Mouse (Mus musculus): ENCODE results near the gene Nid1. TPM values are rescaled to one million over a fixed set of nuclear protein-coding genes. Genes with fewer than 3 reads are reported as not detected.

Gene Nid1
- polyA plus RNA-seq, 1 experiment from 2014 or later, result 0.50 TPM

DNA sequence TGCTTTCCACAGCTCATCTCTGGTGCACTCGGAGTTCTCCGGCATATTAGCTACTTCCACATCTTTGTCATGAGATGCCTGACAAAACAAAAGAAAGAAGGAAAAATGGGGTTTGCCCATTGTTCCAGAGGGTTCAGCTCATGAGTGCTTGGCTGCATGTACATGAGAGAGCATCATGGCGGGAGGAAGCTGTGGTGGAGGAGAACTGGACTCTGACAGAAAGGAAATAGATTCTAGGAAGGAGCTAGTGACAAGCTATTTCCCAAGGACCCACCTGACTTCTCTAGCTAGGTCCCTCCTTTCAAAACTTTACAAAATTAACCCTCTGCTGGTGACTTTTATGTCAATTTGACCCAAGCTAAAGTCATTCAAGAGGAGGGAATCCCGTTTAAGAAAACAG, 110.5 kb downstream of the Nid1 start:
- H3K27me3 ChIP-seq, result no peaks in the 10 kb centered on the region
- in situ Hi-C loops (cut with MboI; ENCODE audit: low pct_unique_long_range_greater_than_20kb), result no loop called here
- POLR2A ChIA-PET, result no interaction called here
- ATAC-seq, result no peak
- CTCF ChIA-PET, result interaction anchor here (0.6 to 1.8 kb wide), 7 partner anchors 9 to 31 kb away, joined by 3 to 10 read pairs (median 3); no protein-coding TSS in a partner anchor
- no peak for DNase-seq (ENCODE audit: low read depth, low spot score)
- no peak for TF ChIP-seq CTCF (IDR thresholded peaks at IDR 0.05)

GRCm38 (mm10) chr13:13548431-13549190, 111.3 kb downstream of the Nid1 start:
- no peak for TF ChIP-seq CTCF (IDR thresholded peaks at IDR 0.05)
- POLR2A ChIA-PET, result interaction anchor here (0.6 kb wide), 1 partner anchor 9 kb away, joined by 4 read pairs; no protein-coding TSS in a partner anchor
- in situ Hi-C loops (cut with MboI; ENCODE audit: low pct_unique_long_range_greater_than_20kb), result no loop called here
- DNase-seq (ENCODE audit: low read depth, low spot score) (no peak), ATAC-seq (peak; percentile 59)
- H3K27me3 ChIP-seq, result no peaks in the 10 kb centered on the region
- CTCF ChIA-PET, result interaction anchor here (0.6 to 1.8 kb wide), 4 partner anchors 9 to 58 kb away, joined by 3 to 10 read pairs (median 3); no protein-coding TSS in a partner anchor

DNA sequence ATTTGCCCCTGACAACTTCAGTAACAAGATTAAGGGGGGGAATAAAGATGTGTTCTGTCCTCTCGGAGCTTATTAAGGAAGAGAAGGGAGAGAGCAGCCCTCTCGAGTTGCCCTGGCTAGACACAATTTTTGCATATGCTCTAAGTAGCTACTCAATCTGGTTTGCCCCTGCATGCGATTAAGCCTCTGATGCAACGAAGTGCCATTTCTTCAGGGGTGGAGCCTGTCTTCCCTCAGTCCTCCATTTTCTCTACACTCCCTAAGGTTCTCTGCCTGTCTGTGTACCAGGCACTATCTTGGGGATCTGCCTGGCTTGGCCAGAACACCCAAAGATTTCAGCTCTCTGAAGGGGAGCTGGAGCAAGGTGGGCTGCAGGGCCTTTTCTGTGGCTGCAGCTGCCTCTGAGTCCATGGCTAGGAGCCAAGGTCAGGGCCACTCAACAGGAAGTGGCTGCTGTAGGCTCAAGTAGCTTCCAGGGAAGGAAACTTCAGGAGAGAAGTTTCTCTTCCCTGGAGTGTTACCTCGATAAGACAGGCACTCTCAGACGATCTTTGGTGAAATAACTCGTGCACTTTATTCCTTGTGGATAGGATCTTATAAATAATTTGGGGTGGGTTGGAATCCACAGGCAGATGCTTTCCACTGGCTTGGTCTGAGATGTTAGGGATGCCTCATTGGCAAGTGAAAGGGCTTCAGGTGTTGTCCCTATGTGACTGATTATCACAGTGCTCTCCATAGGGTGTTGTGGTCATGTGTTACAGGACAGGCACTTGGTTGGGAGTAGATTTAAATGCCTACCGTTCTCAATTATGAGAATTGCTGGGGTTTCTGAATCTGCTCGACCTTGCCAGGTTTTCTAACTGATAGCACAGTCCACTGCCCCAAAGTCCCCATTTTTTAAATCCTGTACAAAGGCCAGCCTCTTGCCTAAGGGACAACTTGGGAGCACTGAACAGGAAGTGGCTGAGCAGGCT, 112.6 kb downstream of the Nid1 start:
- CTCF ChIA-PET, result interaction anchor here (0.6 to 0.9 kb wide), 2 partner anchors 56 to 1113 kb away, joined by 3 read pairs; no protein-coding TSS in a partner anchor
- no peak for TF ChIP-seq CTCF (IDR thresholded peaks at IDR 0.05)
- in situ Hi-C loops (cut with MboI; ENCODE audit: low pct_unique_long_range_greater_than_20kb), result no loop called here
- POLR2A ChIA-PET, result no interaction called here
- H3K27me3 ChIP-seq, result no peaks in the 10 kb centered on the region
- DNase-seq (ENCODE audit: low read depth, low spot score) (no peak), ATAC-seq (no peak)

- no peaks in the 10 kb centered on the region for H3K27me3 ChIP-seq
- in situ Hi-C loops (cut with MboI; ENCODE audit: low pct_unique_long_range_greater_than_20kb), result no loop called here
- POLR2A ChIA-PET, result no interaction called here
- CTCF ChIA-PET, result interaction anchor here (0.9 to 1.0 kb wide), 2 partner anchors 21 to 36 kb away, joined by 3 read pairs; no protein-coding TSS in a partner anchor
- ATAC-seq, result peak; percentile 87
- no peak for TF ChIP-seq CTCF (IDR thresholded peaks at IDR 0.05)
- DNase-seq (ENCODE audit: low read depth, low spot score), result peak; percentile 50
Measured at GRCm38 (mm10) chr13:13552020-13552419, 114.7 kb downstream of the Nid1 start.

DNA sequence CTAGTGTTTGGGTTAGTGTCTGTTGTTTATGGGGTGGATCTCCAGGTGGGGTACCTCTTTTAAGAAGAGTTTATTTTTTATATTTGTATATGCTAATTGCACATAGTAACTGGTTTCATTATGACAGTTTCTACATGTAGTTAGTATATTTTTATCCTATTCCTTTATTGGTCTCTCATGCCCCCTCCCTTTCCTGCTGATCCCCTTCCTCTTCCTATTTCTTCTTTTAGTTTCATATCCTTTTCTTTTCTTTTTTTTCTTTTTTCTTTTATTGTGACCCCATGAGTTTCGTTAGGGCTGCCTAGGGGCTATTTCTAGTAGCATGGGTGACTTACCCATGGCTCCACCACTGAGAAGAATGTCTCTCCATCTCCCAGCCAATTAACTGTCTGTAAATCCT, 116.3 kb downstream of the Nid1 start:
- ATAC-seq (no peak), DNase-seq (ENCODE audit: low read depth, low spot score) (no peak)
- CTCF ChIA-PET, result interaction anchor here (1.0 kb wide), 1 partner anchor 37 kb away, joined by 3 read pairs; no protein-coding TSS in a partner anchor
- POLR2A ChIA-PET, result no interaction called here
- no peak for TF ChIP-seq CTCF (IDR thresholded peaks at IDR 0.05)
- no peaks in the 10 kb centered on the region for H3K27me3 ChIP-seq
- in situ Hi-C loops (cut with MboI; ENCODE audit: low pct_unique_long_range_greater_than_20kb), result no loop called here

GRCm38 (mm10) chr13:13555196-13555595, 117.8 kb downstream of the Nid1 start:
- ATAC-seq, result no peak
- ChIA-PET CTCF (interaction anchor here (1.0 kb wide), 1 partner anchor 9 kb away, joined by 4 read pairs; no protein-coding TSS in a partner anchor), POLR2A (no interaction called here)
- no peak for DNase-seq (ENCODE audit: low read depth, low spot score)
- no peak for TF ChIP-seq CTCF (IDR thresholded peaks at IDR 0.05)
- in situ Hi-C loops (cut with MboI; ENCODE audit: low pct_unique_long_range_greater_than_20kb), result no loop called here
- H3K27me3 ChIP-seq, result no peaks in the 10 kb centered on the region

- no peaks in the 10 kb centered on the region for H3K27me3 ChIP-seq
- ChIA-PET CTCF (interaction anchor here (1.0 to 2.4 kb wide), 7 partner anchors 9 to 49 kb away, joined by 3 to 9 read pairs (median 4); no protein-coding TSS in a partner anchor), POLR2A (no interaction called here)
- DNase-seq (ENCODE audit: low read depth, low spot score) (no peak), ATAC-seq (no peak)
- in situ Hi-C loops (cut with MboI; ENCODE audit: low pct_unique_long_range_greater_than_20kb), result no loop called here
- no peak for TF ChIP-seq CTCF (IDR thresholded peaks at IDR 0.05)
Measured at GRCm38 (mm10) chr13:13557001-13557743, 119.8 kb downstream of the Nid1 start.

DNA sequence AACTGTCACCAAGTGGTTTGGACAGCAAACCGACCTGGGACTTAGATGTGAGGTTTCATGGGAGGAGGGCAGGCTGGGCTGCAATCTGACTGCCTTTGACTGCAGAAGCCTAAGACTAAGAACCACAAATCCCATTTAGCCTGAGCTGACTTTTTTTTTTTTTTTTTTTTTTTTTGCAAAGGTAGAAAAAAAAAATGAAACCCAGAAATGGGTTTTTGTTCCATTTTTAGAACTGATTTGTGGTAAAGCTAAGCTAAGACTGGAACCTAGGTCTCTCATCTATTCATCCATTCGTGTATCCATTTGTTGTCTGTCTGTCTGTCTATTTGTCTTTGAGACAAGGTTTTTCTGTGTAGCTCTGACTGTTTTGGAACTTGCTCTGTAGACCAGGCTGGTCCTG, 120.9 kb downstream of the Nid1 start:
- H3K27me3 ChIP-seq, result no peaks in the 10 kb centered on the region
- CTCF ChIA-PET, result interaction anchor here (1.1 to 2.4 kb wide), 5 partner anchors 9 to 42 kb away, joined by 3 to 9 read pairs (median 5); no protein-coding TSS in a partner anchor
- no peak for DNase-seq (ENCODE audit: low read depth, low spot score)
- in situ Hi-C loops (cut with MboI; ENCODE audit: low pct_unique_long_range_greater_than_20kb), result no loop called here
- POLR2A ChIA-PET, result interaction anchor here (0.6 kb wide), 1 partner anchor 9 kb away, joined by 4 read pairs; no protein-coding TSS in a partner anchor
- TF ChIP-seq CTCF (IDR thresholded peaks at IDR 0.05), result no peak
- no peak for ATAC-seq

DNA sequence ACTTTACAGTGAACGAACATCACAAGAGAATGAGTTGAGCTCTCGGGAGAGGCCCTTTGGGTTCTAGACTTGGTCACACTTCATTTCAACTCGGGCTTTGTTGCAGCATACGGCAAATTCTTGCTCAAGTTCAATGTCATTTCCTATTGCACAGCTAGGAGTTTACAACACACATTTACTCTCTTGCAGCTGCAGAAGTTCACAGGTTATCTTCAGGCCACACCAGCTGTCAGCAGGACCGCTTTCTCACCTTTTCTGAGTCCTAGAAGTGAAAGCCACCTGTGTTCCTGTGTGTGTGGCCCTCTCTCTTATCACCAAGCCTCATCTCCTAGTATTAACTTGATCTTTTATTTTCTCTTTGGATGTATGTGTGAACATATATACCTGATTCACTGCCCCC, 121.5 kb downstream of the Nid1 start:
- in situ Hi-C loops (cut with MboI; ENCODE audit: low pct_unique_long_range_greater_than_20kb), result no loop called here
- H3K27me3 ChIP-seq, result no peaks in the 10 kb centered on the region
- DNase-seq (ENCODE audit: low read depth, low spot score) (no peak), ATAC-seq (no peak)
- TF ChIP-seq CTCF (IDR thresholded peaks at IDR 0.05), result no peak
- CTCF ChIA-PET, result interaction anchor here (1.1 to 2.4 kb wide), 3 partner anchors 11 to 42 kb away, joined by 3 to 9 read pairs (median 4); no protein-coding TSS in a partner anchor
- POLR2A ChIA-PET, result interaction anchor here (0.8 kb wide), 1 partner anchor 15 kb away, joined by 6 read pairs; no protein-coding TSS in a partner anchor

Other genes with a start within 250 kb of the Nid1 start
- 63.3 TPM for gene Gpr137b, start 43.5 kb upstream of the Nid1 start, polyA plus RNA-seq (2021)
- gene Lyst, start 152.8 kb downstream of the Nid1 start, polyA plus RNA-seq (2021), result 28.2 TPM